Mouse (Mus musculus) layer of hippocampus, adult 9-10 months (tissue): Measurements from ENCODE around the gene Triap1.
"Not testable (repeated sequence)": the region's sequence is repeated elsewhere in the genome, so short reads cannot be mapped to it uniquely, and the experiment has no call there.

ENCODE experiments used
- DNase-seq: peaks from one replicate; pipeline ENCODE4 v3.0.0; 2022; ENCODE audit warnings: low spot score

Gene Triap1

GRCm38 (mm10) chr5:115340577-115341313 is at the start of gene Triap1, which contains the start of gene Gatc:
Gene Triap1 (plus strand): TSS chr5:115341225.
Gene Gatc (minus strand): TSS chr5:115341178.
- DNase-seq, result peak; percentile 67

GRCm38 (mm10) chr5:115294173-115294572 is 46.9 kb upstream of the Triap1 start:
- no peak for DNase-seq

- DNase-seq, result no peak
Observed at GRCm38 (mm10) chr5:115296347-115296746, 44.7 kb upstream of the Triap1 start.

GRCm38 (mm10) chr5:115300035-115300744 is 40.8 kb upstream of the Triap1 start:
- DNase-seq, result no peak

GRCm38 (mm10) chr5:115300792-115301614 is 40.0 kb upstream of the Triap1 start, which contains the start of gene Dynll1:
Gene Dynll1 (minus strand): TSS chr5:115300999.
- DNase-seq, result peak; percentile 97

GRCm38 (mm10) chr5:115301615-115302014 is 39.4 kb upstream of the Triap1 start:
- no peak for DNase-seq

- not testable (repeated sequence) for DNase-seq
Observed at GRCm38 (mm10) chr5:115302190-115302589, 38.8 kb upstream of the Triap1 start.

- no peak for DNase-seq
Observed at GRCm38 (mm10) chr5:115312354-115312753, 28.7 kb upstream of the Triap1 start.

GRCm38 (mm10) chr5:115312816-115313667 is 28.0 kb upstream of the Triap1 start:
- no peak for DNase-seq

GRCm38 (mm10) chr5:115313668-115313943 is 27.4 kb upstream of the Triap1 start:
- no peak for DNase-seq

- DNase-seq, result no peak
Observed at GRCm38 (mm10) chr5:115316968-115317644, 23.9 kb upstream of the Triap1 start.

- DNase-seq, result no peak
Observed at GRCm38 (mm10) chr5:115317645-115318328, 23.2 kb upstream of the Triap1 start.

GRCm38 (mm10) chr5:115319004-115319940 is 21.8 kb upstream of the Triap1 start:
- peak; percentile 69 for DNase-seq

GRCm38 (mm10) chr5:115326256-115326831 is 14.7 kb upstream of the Triap1 start:
- DNase-seq, result no peak

- DNase-seq, result peak; percentile 80
Observed at GRCm38 (mm10) chr5:115326875-115327609, 14.0 kb upstream of the Triap1 start, which contains the start of gene Srsf9. Gene Srsf9 (plus strand): TSS chr5:115327177.

- no peak for DNase-seq
Observed at GRCm38 (mm10) chr5:115327610-115328548, 13.1 kb upstream of the Triap1 start.

- DNase-seq, result no peak
Observed at GRCm38 (mm10) chr5:115330955-115331354, 10.1 kb upstream of the Triap1 start.
